Mouse (Mus musculus) embryonic facial prominence, embryonic 13.5 days (tissue): ENCODE measurements at regions not wholly inside any gene's neighbourhood (a gene's known extent, or its start where the extent isn't known, plus 50 kb on each side); places are given as distances from the start of the nearest gene placed in this dataset.
A peak's percentile ranks its signal among the peaks of the same experiment; 100 is the strongest.

Experiments used
- ATAC-seq: fragments of 200-750 bp; cut with Nextera tagmentation; 2 replicates; pipeline ENCODE4 v1.8.0; 2017; ENCODE audit warnings: low read depth; ENCODE audit not compliant: insufficient number of reproducible peaks, insufficient read depth, low FRiP score, low TSS enrichment
- H3K27ac ChIP-seq: fragments of 300-500 bp; sonication (generic); 2 replicates; pipeline ENCODE4 v1.5.1; 2015; ENCODE audit warnings: moderate library complexity, mild to moderate bottlenecking, inconsistent platforms
- H3K27me3 ChIP-seq: fragments of 300-500 bp; sonication (generic); 2 replicates; pipeline ENCODE4 v1.6.1; 2015; ENCODE audit warnings: mild to moderate bottlenecking, inconsistent platforms
- H3K36me3 ChIP-seq: fragments of 300-500 bp; sonication (generic); 2 replicates; pipeline ENCODE4 v1.6.1; 2015; ENCODE audit warnings: mild to moderate bottlenecking, inconsistent platforms
- H3K4me1 ChIP-seq: fragments of 300-500 bp; sonication (generic); 2 replicates; pipeline ENCODE4 v1.6.1; 2015; ENCODE audit warnings: inconsistent platforms
- H3K4me2 ChIP-seq: fragments of 300-500 bp; sonication (generic); 2 replicates; pipeline ENCODE4 v1.6.1; 2015; ENCODE audit warnings: moderate library complexity, mild to moderate bottlenecking, inconsistent platforms
- H3K4me3 ChIP-seq: fragments of 300-500 bp; sonication (generic); 2 replicates; pipeline ENCODE4 v1.5.1; 2015; ENCODE audit warnings: mild to moderate bottlenecking, inconsistent platforms
- H3K9ac ChIP-seq: fragments of 300-500 bp; sonication (generic); 2 replicates; pipeline ENCODE4 v1.6.1; 2015; ENCODE audit warnings: mild to moderate bottlenecking, inconsistent platforms
- H3K9me3 ChIP-seq: fragments of 300-500 bp; sonication (generic); 2 replicates; pipeline ENCODE4 v1.6.1; 2016; ENCODE audit warnings: inconsistent platforms
- WGBS: fragments of 180-500 bp; shearing (Covaris S2); methylation state at CpG from one replicate; pipeline ENCODE4 v1.1.7; 2015; ENCODE audit warnings: mixed read lengths; 5-methylcytosine and 5-hydroxymethylcytosine counted together

- H3K27me3 ChIP-seq = no peaks in the 10 kb centered on the region
- no peaks in the 10 kb centered on the region for H3K4me1 ChIP-seq
- WGBS = 71% methylated on average over 4 of the region's 4 CpGs
- no peak overlapping the region for H3K9ac ChIP-seq
- no peak overlapping the region for H3K27ac ChIP-seq
- H3K4me3 ChIP-seq = no peak overlapping the region
- no peak overlapping the region for H3K4me2 ChIP-seq
- no peak for ATAC-seq
- H3K9me3 ChIP-seq = no peaks in the 10 kb centered on the region
- H3K36me3 ChIP-seq = no peaks in the 10 kb centered on the region
These were observed 121.4 kb upstream of the Spaca1 start for GRCm38 (mm10) chr4:34171265-34171862.

GRCm38 (mm10) chr4:34172000-34172399 lies 122.0 kb upstream of the Spaca1 start:
- ATAC-seq = no peak
- 74% methylated on average over 3 of the region's 3 CpGs for WGBS
- H3K36me3 ChIP-seq = no peaks in the 10 kb centered on the region
- no peak overlapping the region for H3K9ac ChIP-seq
- no peaks in the 10 kb centered on the region for H3K9me3 ChIP-seq
- no peak overlapping the region for H3K27ac ChIP-seq
- H3K4me3 ChIP-seq = no peak overlapping the region
- H3K27me3 ChIP-seq = no peaks in the 10 kb centered on the region
- no peak overlapping the region for H3K4me2 ChIP-seq
- no peaks in the 10 kb centered on the region for H3K4me1 ChIP-seq

- Histone ChIP-seq H3K9me3 (no peaks in the 10 kb centered on the region), H3K36me3 (no peaks in the 10 kb centered on the region), H3K27me3 (no peaks in the 10 kb centered on the region), H3K4me2 (no peak overlapping the region), H3K4me3 (no peak overlapping the region), H3K27ac (no peak overlapping the region), H3K9ac (no peak overlapping the region), H3K4me1 (no peaks in the 10 kb centered on the region)
- ATAC-seq = no peak
- 78% methylated on average over 1 of the region's 1 CpGs for WGBS
These were observed 127.4 kb upstream of the Spaca1 start for GRCm38 (mm10) chr4:34177421-34177820.

- Histone ChIP-seq H3K9me3 (no peaks in the 10 kb centered on the region), H3K9ac (no peak overlapping the region), H3K36me3 (no peaks in the 10 kb centered on the region), H3K27ac (no peak overlapping the region), H3K27me3 (no peaks in the 10 kb centered on the region), H3K4me3 (no peak overlapping the region), H3K4me1 (no peaks in the 10 kb centered on the region), H3K4me2 (no peak overlapping the region)
- 91% methylated on average over 5 of the region's 5 CpGs for WGBS
- ATAC-seq = no peak
These were observed 136.5 kb upstream of the Spaca1 start for GRCm38 (mm10) chr4:34186522-34186921.

- Histone ChIP-seq H3K9me3 (no peaks in the 10 kb centered on the region), H3K4me2 (no peak overlapping the region), H3K27ac (no peak overlapping the region), H3K4me1 (no peaks in the 10 kb centered on the region), H3K27me3 (no peaks in the 10 kb centered on the region), H3K4me3 (no peak overlapping the region), H3K9ac (no peak overlapping the region), H3K36me3 (no peaks in the 10 kb centered on the region)
- ATAC-seq = no peak
- WGBS = 68% methylated on average over 10 of the region's 10 CpGs
These were observed 153.3 kb upstream of the Spaca1 start for GRCm38 (mm10) chr4:34203193-34203848.

- ATAC-seq = no peak
- H3K4me3 ChIP-seq = no peak overlapping the region
These were observed 159.3 kb upstream of the Spaca1 start for GRCm38 (mm10) chr4:34209179-34209896.

GRCm38 (mm10) chr4:34213731-34214130 lies 163.7 kb upstream of the Spaca1 start:
- no peaks in the 10 kb centered on the region for H3K36me3 ChIP-seq
- H3K4me2 ChIP-seq = no peak overlapping the region
- no peak overlapping the region for H3K27ac ChIP-seq
- no peak overlapping the region for H3K4me3 ChIP-seq
- ATAC-seq = no peak
- H3K27me3 ChIP-seq = no peaks in the 10 kb centered on the region
- no peak overlapping the region for H3K9ac ChIP-seq
- H3K9me3 ChIP-seq = no peaks in the 10 kb centered on the region
- H3K4me1 ChIP-seq = no peaks in the 10 kb centered on the region

More at GRCm38 (mm10) chr4:34209179-34209896, 159.3 kb upstream of the Spaca1 start:
- Histone ChIP-seq H3K4me2 (no peak overlapping the region), H3K36me3 (no peaks in the 10 kb centered on the region), H3K4me1 (no peaks in the 10 kb centered on the region), H3K9me3 (no peaks in the 10 kb centered on the region), H3K9ac (no peak overlapping the region), H3K27ac (no peak overlapping the region), H3K27me3 (no peaks in the 10 kb centered on the region)
- WGBS = 59% methylated on average over 5 of the region's 5 CpGs

- ATAC-seq = no peak
- Histone ChIP-seq H3K36me3 (no peaks in the 10 kb centered on the region), H3K27ac (no peak overlapping the region), H3K27me3 (no peaks in the 10 kb centered on the region), H3K4me2 (no peak overlapping the region), H3K4me1 (no peaks in the 10 kb centered on the region), H3K9ac (no peak overlapping the region), H3K4me3 (no peak overlapping the region), H3K9me3 (no peaks in the 10 kb centered on the region)
- 57% methylated on average over 11 of the region's 11 CpGs for WGBS
These were observed 164.4 kb upstream of the Spaca1 start for GRCm38 (mm10) chr4:34214346-34214745.

GRCm38 (mm10) chr4:34221915-34222314 lies 171.9 kb upstream of the Spaca1 start:
- Histone ChIP-seq H3K4me1 (peaks cover 11% of the 10 kb centered on the region), H3K27ac (no peak overlapping the region), H3K27me3 (no peaks in the 10 kb centered on the region), H3K4me3 (no peak overlapping the region), H3K9ac (no peak overlapping the region), H3K4me2 (no peak overlapping the region), H3K9me3 (no peaks in the 10 kb centered on the region), H3K36me3 (no peaks in the 10 kb centered on the region)
- 91% methylated on average over 1 of the region's 1 CpGs for WGBS
- ATAC-seq = no peak

- no peak for ATAC-seq
- Histone ChIP-seq H3K9ac (no peak overlapping the region), H3K27ac (0 out of 2 replicates have a peak overlapping the region, but pooled peaks have one; percentile 28), H3K36me3 (no peaks in the 10 kb centered on the region), H3K9me3 (no peaks in the 10 kb centered on the region), H3K4me3 (no peak overlapping the region), H3K4me2 (no peak overlapping the region), H3K27me3 (no peaks in the 10 kb centered on the region), H3K4me1 (peaks cover 11% of the 10 kb centered on the region)
- WGBS = 59% methylated on average over 5 of the region's 5 CpGs
These were observed 176.3 kb upstream of the Spaca1 start for GRCm38 (mm10) chr4:34226089-34226840.

GRCm38 (mm10) chr4:34226886-34227285 lies 176.9 kb upstream of the Spaca1 start:
- no peak overlapping the region for H3K4me3 ChIP-seq

More at GRCm38 (mm10) chr4:34226886-34227285, 176.9 kb upstream of the Spaca1 start:
- Histone ChIP-seq H3K4me2 (no peak overlapping the region), H3K9me3 (no peaks in the 10 kb centered on the region), H3K27ac (no peak overlapping the region), H3K27me3 (no peaks in the 10 kb centered on the region), H3K36me3 (no peaks in the 10 kb centered on the region), H3K9ac (no peak overlapping the region), H3K4me1 (peaks cover 11% of the 10 kb centered on the region)
- ATAC-seq = no peak
- 85% methylated on average over 5 of the region's 5 CpGs for WGBS
